Mouse (Mus musculus) MEL (cell line): ENCODE results near the gene Arsj. TPM values are rescaled to one million over a fixed set of nuclear protein-coding genes. Genes with fewer than 3 reads are reported as not detected.

Experiments used
- DNase-seq: peaks from one replicate; pipeline ENCODE4 v3.0.0; 2011; ENCODE audit warnings: low read depth, low spot score
- H3K27ac ChIP-seq: 2 replicates; pipeline ENCODE4 v1.5.1; 2012; ENCODE audit warnings: low read depth, mild to moderate bottlenecking, control low read depth, low read length, moderate library complexity; ENCODE audit not compliant: control insufficient read depth
- H3K27me3 ChIP-seq, 2 experiments: fragments of 150-350 bp in 1 of 2; sonication (generic) in 1 of 2; 2 replicates each; pipeline ENCODE4 v1.6.1; 2012; ENCODE audit warnings: low read length in 2 of 2, mild to moderate bottlenecking in 2 of 2, improper control_type of control experiment in 1 of 2, moderate library complexity in 1 of 2; ENCODE audit not compliant: insufficient read depth in 2 of 2, control insufficient read depth in 1 of 2
- H3K36me3 ChIP-seq, 2 experiments: 2 replicates each; pipeline ENCODE4 v1.6.1; 2012 to 2014; ENCODE audit warnings: low read length in 2 of 2, improper control_type of control experiment in 1 of 2, inconsistent platforms in 1 of 2, mild to moderate bottlenecking in 1 of 2; ENCODE audit not compliant: insufficient read depth in 2 of 2, control insufficient read depth in 1 of 2
- H3K4me1 ChIP-seq, 2 experiments: fragments of 150-350 bp in 1 of 2; sonication (generic) in 1 of 2; 2 replicates each; pipeline ENCODE4 v1.6.1; 2012; ENCODE audit warnings: low read length in 2 of 2, improper control_type of control experiment in 1 of 2, mild to moderate bottlenecking in 1 of 2; ENCODE audit not compliant: insufficient read depth in 2 of 2, control insufficient read depth in 1 of 2
- H3K4me3 ChIP-seq, 2 experiments: fragments of 150-350 bp in 1 of 2; sonication (generic) in 1 of 2; 2 replicates each; pipeline ENCODE4 v1.5.1; 2012; ENCODE audit warnings: low read depth in 2 of 2, low read length in 2 of 2, mild to moderate bottlenecking in 2 of 2, moderate library complexity in 2 of 2, control low read depth in 1 of 2, improper control_type of control experiment in 1 of 2; ENCODE audit not compliant: control insufficient read depth in 1 of 2, insufficient read depth in 1 of 2
- H3K79me2 ChIP-seq: 2 replicates; pipeline ENCODE4 v1.6.1; 2012; ENCODE audit warnings: mild to moderate bottlenecking, low read length, moderate library complexity; ENCODE audit not compliant: control insufficient read depth, poor library complexity, insufficient read depth
- H3K9ac ChIP-seq: 2 replicates; pipeline ENCODE4 v1.6.1; 2012; ENCODE audit warnings: low read depth, mild to moderate bottlenecking, control low read depth, low read length, moderate library complexity; ENCODE audit not compliant: control insufficient read depth, poor library complexity, severe bottlenecking
- H3K9me3 ChIP-seq: fragments of 150-350 bp; sonication (generic); replicated peaks from 2 replicates; pipeline ENCODE4 v1.6.1; 2012; ENCODE audit warnings: mild to moderate bottlenecking, low read length, improper control_type of control experiment, moderate library complexity; ENCODE audit not compliant: insufficient read depth
- CTCF ChIP-seq, 3 experiments: IDR thresholded peaks in 2 of 3; conservative IDR thresholded peaks in 1 of 3; 2 replicates each; pipeline ENCODE4 v1.5.1; 2011 to 2012; ENCODE audit warnings: low read length in 3 of 3, low read depth in 2 of 3, mild to moderate bottlenecking in 2 of 3, improper control_type of control experiment in 1 of 3, inconsistent platforms in 1 of 3, mixed read lengths in 1 of 3, moderate library complexity in 1 of 3; ENCODE audit not compliant: control insufficient read depth in 1 of 3, insufficient read depth in 1 of 3, poor library complexity in 1 of 3, severe bottlenecking in 1 of 3
- E2F4 ChIP-seq: IDR thresholded peaks from 2 replicates; pipeline ENCODE4 v1.6.1; 2011; ENCODE audit warnings: low read depth, low read length, improper control_type of control experiment, borderline replicate concordance
- EP300 ChIP-seq, 2 experiments: IDR thresholded peaks; 2 replicates each; pipeline ENCODE4 v1.6.1; 2011; ENCODE audit warnings: improper control_type of control experiment in 2 of 2, low read length in 2 of 2, low read depth in 1 of 2, mild to moderate bottlenecking in 1 of 2
- GABPA ChIP-seq: IDR thresholded peaks from 2 replicates; pipeline ENCODE4 v1.6.1; 2012; ENCODE audit warnings: low read depth, mild to moderate bottlenecking, inconsistent platforms, low read length, improper control_type of control experiment, moderate library complexity
- GATA1 ChIP-seq: IDR thresholded peaks from 2 replicates; pipeline ENCODE4 v1.6.1; 2011; ENCODE audit warnings: low read depth, low read length, improper control_type of control experiment
- HCFC1 ChIP-seq: IDR thresholded peaks from 2 replicates; pipeline ENCODE4 v1.6.1; 2012; ENCODE audit warnings: low read depth, mild to moderate bottlenecking, inconsistent platforms, low read length, improper control_type of control experiment, moderate library complexity
- MAFK ChIP-seq: IDR thresholded peaks from 2 replicates; pipeline ENCODE4 v1.6.1; 2011; ENCODE audit warnings: low read depth, mild to moderate bottlenecking, low read length, improper control_type of control experiment, borderline replicate concordance
- MEF2A ChIP-seq: IDR thresholded peaks from 2 replicates; pipeline ENCODE4 v1.6.1; 2014; ENCODE audit warnings: low read depth, mild to moderate bottlenecking, inconsistent platforms, low read length, improper control_type of control experiment; ENCODE audit not compliant: poor library complexity, insufficient replicate concordance, severe bottlenecking; ENCODE audit errors: extremely low read depth
- MYB ChIP-seq: IDR thresholded peaks from 2 replicates; pipeline ENCODE4 v1.6.1; 2011; ENCODE audit warnings: mild to moderate bottlenecking, low read depth, low read length, improper control_type of control experiment
- MYC ChIP-seq: IDR thresholded peaks from 2 replicates; pipeline ENCODE4 v1.6.1; 2011; ENCODE audit warnings: low read depth, mild to moderate bottlenecking, low read length, improper control_type of control experiment, moderate library complexity
- NELFE ChIP-seq: IDR thresholded peaks from 2 replicates; pipeline ENCODE4 v1.6.1; 2011; ENCODE audit warnings: low read depth, low read length, improper control_type of control experiment
- NRF1 ChIP-seq: IDR thresholded peaks from 2 replicates; pipeline ENCODE4 v1.6.1; 2014; ENCODE audit warnings: low read depth, mild to moderate bottlenecking, inconsistent platforms, low read length, improper control_type of control experiment, moderate library complexity; ENCODE audit not compliant: poor library complexity, insufficient read depth, severe bottlenecking
- POLR2A ChIP-seq, 2 experiments: IDR thresholded peaks; 2 replicates each; pipeline ENCODE4 v1.6.1; 2011 to 2012; ENCODE audit warnings: low read length in 2 of 2, mild to moderate bottlenecking in 2 of 2, control low read depth in 1 of 2, improper control_type of control experiment in 1 of 2, low read depth in 1 of 2, moderate library complexity in 1 of 2; ENCODE audit not compliant: control insufficient read depth in 1 of 2, insufficient read depth in 1 of 2, poor library complexity in 1 of 2
- POLR2AphosphoS2 ChIP-seq: IDR thresholded peaks from 2 replicates; pipeline ENCODE4 v1.6.1; 2011; ENCODE audit warnings: low read length, improper control_type of control experiment
- POLR2AphosphoS5 ChIP-seq: IDR thresholded peaks from 2 replicates; pipeline ENCODE4 v1.6.1; 2012; ENCODE audit warnings: low read depth, borderline replicate concordance, mild to moderate bottlenecking, inconsistent platforms, low read length, moderate library complexity, mixed read lengths
- RAD21 ChIP-seq: IDR thresholded peaks from 2 replicates; pipeline ENCODE4 v1.6.1; 2011; ENCODE audit warnings: mild to moderate bottlenecking, low read depth, low read length, improper control_type of control experiment
- RCOR1 ChIP-seq: IDR thresholded peaks from 2 replicates; pipeline ENCODE4 v1.6.1; 2012; ENCODE audit warnings: low read depth, mild to moderate bottlenecking, inconsistent platforms, low read length, improper control_type of control experiment
- SIN3A ChIP-seq: IDR thresholded peaks from 2 replicates; pipeline ENCODE4 v1.6.1; 2012; ENCODE audit warnings: low read length, improper control_type of control experiment, inconsistent platforms
- TBP ChIP-seq: IDR thresholded peaks from 2 replicates; pipeline ENCODE4 v1.8.0; 2011; ENCODE audit warnings: low read depth, low read length, improper control_type of control experiment
- TCF12 ChIP-seq: IDR thresholded peaks from 2 replicates; pipeline ENCODE4 v1.6.1; 2014; ENCODE audit warnings: low read depth, mild to moderate bottlenecking, inconsistent platforms, low read length, improper control_type of control experiment, moderate library complexity
- USF2 ChIP-seq, 2 experiments: IDR thresholded peaks; 2 replicates each; pipeline ENCODE4 v1.6.1; 2011 to 2012; ENCODE audit warnings: improper control_type of control experiment in 2 of 2, low read length in 2 of 2, borderline replicate concordance in 1 of 2, inconsistent platforms in 1 of 2, low read depth in 1 of 2, mild to moderate bottlenecking in 1 of 2; ENCODE audit not compliant: insufficient read depth in 1 of 2
- ZKSCAN1 ChIP-seq: IDR thresholded peaks from 2 replicates; pipeline ENCODE4 v1.6.1; 2012; ENCODE audit warnings: low read depth, mild to moderate bottlenecking, inconsistent platforms, low read length, improper control_type of control experiment, moderate library complexity
- ZNF384 ChIP-seq: IDR thresholded peaks from 2 replicates; pipeline ENCODE4 v1.6.1; 2012; ENCODE audit warnings: low read depth, mild to moderate bottlenecking, inconsistent platforms, low read length, improper control_type of control experiment
- polyA plus RNA-seq, 2 experiments: library from polyadenylated mRNA; stranded (reverse) in 1 of 2; unstranded in 1 of 2; fragments of >175 nt in 1 of 2; fragments of >200 nt in 1 of 2; gene quantifications; 2 replicates each; pipeline versions ENCODE4 v1.2.1 to v1.2.4; 2012; ENCODE audit warnings: low replicate concordance in 2 of 2, low read depth in 1 of 2; ENCODE audit not compliant: insufficient read length in 2 of 2, insufficient read depth in 1 of 2, missing spikeins in 1 of 2
- total RNA-seq: library from RNA; depleted of rRNA; stranded (reverse); fragments of 300-350 nt; gene quantifications from 2 replicates; pipeline ENCODE4 v1.2.3, GENCODE M21; 2012

Arsj gene
- total and polyA plus RNA-seq, 3 experiments, result not detected

GRCm38 (mm10) chr3:126335329-126335728 is 28.2 kb upstream of the Arsj start:
- no peaks in the 10 kb centered on the region for H3K4me1 ChIP-seq

GRCm38 (mm10) chr3:126344745-126345144 is 18.7 kb upstream of the Arsj start:
- no peaks in the 10 kb centered on the region for H3K9me3 ChIP-seq
- H3K9ac ChIP-seq, result no peak overlapping the region
- H3K27me3 ChIP-seq, result no peaks in the 10 kb centered on the region
- no peak overlapping the region for H3K4me3 ChIP-seq
- H3K4me1 ChIP-seq, result peaks cover 0 to 2% of the 10 kb centered on the region in 2 experiments; a peak in 1 of 4 replicates
- DNase-seq, result peak; percentile 45
- no peaks in the 10 kb centered on the region for H3K79me2 ChIP-seq
- no peak overlapping the region for H3K27ac ChIP-seq
- no peak for TF ChIP-seq POLR2A (IDR thresholded peaks at IDR 0.05; ENCODE audit: control insufficient read depth in 1 of 2, insufficient read depth in 1 of 2, low read depth in 1 of 2, low read length in 2 of 2, poor library complexity in 1 of 2)
- peak; percentile 38; the same call in 1 of the 2 replicates for TF ChIP-seq GATA1
- no peak for TF ChIP-seq ZKSCAN1
- TF ChIP-seq NELFE, result no peak
- TF ChIP-seq NRF1, result no peak
- TF ChIP-seq TCF12, result peak; percentile 50; the same call in 1 of the 2 replicates
- TF ChIP-seq MAFK, result no peak
- TF ChIP-seq MYB, result no peak
- TF ChIP-seq USF2 (IDR thresholded peaks at IDR 0.05; ENCODE audit: borderline replicate concordance in 1 of 2, insufficient read depth in 1 of 2, low read depth in 1 of 2, low read length in 2 of 2), result no peak
- peak; percentile 37 to 38; a peak in 2 of 4 replicates for TF ChIP-seq EP300 (IDR thresholded peaks at IDR 0.05; ENCODE audit: low read depth in 1 of 2, low read length in 2 of 2)
- TF ChIP-seq GABPA, result no peak
- TF ChIP-seq RCOR1, result 0 out of 2 replicates have a peak, but pooled peaks have one; percentile 18
- no peak for TF ChIP-seq E2F4
- H3K36me3 ChIP-seq, result peaks cover 0 to 5% of the 10 kb centered on the region in 2 experiments; a peak in 2 of 4 replicates

More at GRCm38 (mm10) chr3:126335329-126335728, 28.2 kb upstream of the Arsj start:
- Histone ChIP-seq H3K79me2 (no peaks in the 10 kb centered on the region), H3K9ac (no peak overlapping the region), H3K4me3 (no peak overlapping the region), H3K27me3 (no peaks in the 10 kb centered on the region), H3K27ac (no peak overlapping the region), H3K9me3 (no peaks in the 10 kb centered on the region), H3K36me3 (no peaks in the 10 kb centered on the region)
- no peak for DNase-seq
- TF ChIP-seq MYB (no peak), GATA1 (no peak), MYC (no peak), GABPA (no peak), POLR2A (IDR thresholded peaks at IDR 0.05; ENCODE audit: control insufficient read depth in 1 of 2, insufficient read depth in 1 of 2, low read depth in 1 of 2, low read length in 2 of 2, poor library complexity in 1 of 2) (no peak), SIN3A (no peak), EP300 (IDR thresholded peaks at IDR 0.05; ENCODE audit: low read depth in 1 of 2, low read length in 2 of 2) (no peak), RAD21 (no peak), ZNF384 (no peak), USF2 (IDR thresholded peaks at IDR 0.05; ENCODE audit: borderline replicate concordance in 1 of 2, insufficient read depth in 1 of 2, low read depth in 1 of 2, low read length in 2 of 2) (no peak), MEF2A (no peak), POLR2AphosphoS5 (no peak), HCFC1 (no peak), TBP (no peak), E2F4 (no peak), CTCF (IDR thresholded peaks at IDR 0.05 in 2 of 3, conservative IDR thresholded peaks at IDR 0.05 in 1 of 3; ENCODE audit: control insufficient read depth in 1 of 3, insufficient read depth in 1 of 3, low read depth in 2 of 3, low read length in 3 of 3, poor library complexity in 1 of 3, severe bottlenecking in 1 of 3) (no peak), MAFK (no peak), POLR2AphosphoS2 (no peak), NELFE (no peak)
